Mouse (Mus musculus): ENCODE results near the gene Olfr1089. TPM values are rescaled to one million over a fixed set of nuclear protein-coding genes. Genes with fewer than 3 reads are reported as not detected.

Gene Olfr1089
- not detected in 2 replicates for polyA plus RNA-seq (2014; fragmentation: Nextera tagmentation; extraction: Ambion mirVana)

DNA sequence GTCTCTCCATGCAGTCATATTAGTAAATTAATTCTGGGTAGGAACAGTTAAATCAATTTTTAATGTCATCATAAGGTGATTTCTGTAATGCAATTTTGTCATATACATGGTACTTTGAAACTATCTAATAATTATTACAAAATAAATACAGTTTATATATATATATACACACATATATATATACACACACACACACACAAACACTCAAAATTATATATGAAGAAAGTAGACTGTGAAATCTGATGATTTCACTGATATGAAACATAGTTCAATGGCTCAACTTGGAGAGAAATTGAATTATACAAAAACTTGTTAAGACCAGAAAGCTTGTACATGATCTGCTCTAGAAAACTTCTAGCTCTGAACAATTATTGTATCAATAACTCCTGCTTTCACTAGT is at the start of gene Olfr1089:
TSS of gene Olfr1089 (minus strand) at position 101 of the 400 bp plus-strand sequence.
- no peaks in the 10 kb centered on the region for H3K27me3 ChIP-seq (ENCODE audit: control insufficient read depth, insufficient read depth, low read length)
- no peaks in the 10 kb centered on the region for H3K4me1 ChIP-seq (ENCODE audit: control insufficient read depth, insufficient read depth, low read length)
- ATAC-seq (ENCODE audit: low FRiP score, low TSS enrichment), result no peak
- no peaks in the 10 kb centered on the region for H3K36me3 ChIP-seq (ENCODE audit: control insufficient read depth, insufficient read depth, low read length)
- no peak within 1 kb of the TSS for H3K4me3 ChIP-seq (ENCODE audit: low read length)
- H3K9ac ChIP-seq (ENCODE audit: low read depth, low read length), result no peak within 1 kb of the TSS
- no peaks in the 10 kb centered on the region for H3K9me3 ChIP-seq (ENCODE audit: control insufficient read depth, low read length)
- H3K27ac ChIP-seq (ENCODE audit: low read depth, low read length), result no peak within 1 kb of the TSS
- no peak within 1 kb of the TSS for H3K4me2 ChIP-seq (replicated peaks; ENCODE audit: low read depth, low read length)

GRCm38 (mm10) chr2:86782179-86782578 is 48.7 kb upstream of the Olfr1089 start, which contains the start of gene Olfr1093:
Gene Olfr1093, plus strand, starts transcription at chr2:86782479.
- H3K27ac ChIP-seq (ENCODE audit: low read depth, low read length), result no peak within 1 kb of the TSS
- no peaks in the 10 kb centered on the region for H3K9me3 ChIP-seq (ENCODE audit: control insufficient read depth, low read length)
- no peak within 1 kb of the TSS for H3K4me3 ChIP-seq (ENCODE audit: low read length)
- no peak within 1 kb of the TSS for H3K4me2 ChIP-seq (replicated peaks; ENCODE audit: low read depth, low read length)
- no peak within 1 kb of the TSS for H3K9ac ChIP-seq (ENCODE audit: low read depth, low read length)
- H3K27me3 ChIP-seq (ENCODE audit: control insufficient read depth, insufficient read depth, low read length), result no peaks in the 10 kb centered on the region
- H3K4me1 ChIP-seq (ENCODE audit: control insufficient read depth, insufficient read depth, low read length), result no peaks in the 10 kb centered on the region
- 82% methylated on average over 2 of the region's 2 CpGs for WGBS
- no peak for ATAC-seq (ENCODE audit: low FRiP score, low TSS enrichment)
- H3K36me3 ChIP-seq (ENCODE audit: control insufficient read depth, insufficient read depth, low read length), result no peaks in the 10 kb centered on the region

DNA sequence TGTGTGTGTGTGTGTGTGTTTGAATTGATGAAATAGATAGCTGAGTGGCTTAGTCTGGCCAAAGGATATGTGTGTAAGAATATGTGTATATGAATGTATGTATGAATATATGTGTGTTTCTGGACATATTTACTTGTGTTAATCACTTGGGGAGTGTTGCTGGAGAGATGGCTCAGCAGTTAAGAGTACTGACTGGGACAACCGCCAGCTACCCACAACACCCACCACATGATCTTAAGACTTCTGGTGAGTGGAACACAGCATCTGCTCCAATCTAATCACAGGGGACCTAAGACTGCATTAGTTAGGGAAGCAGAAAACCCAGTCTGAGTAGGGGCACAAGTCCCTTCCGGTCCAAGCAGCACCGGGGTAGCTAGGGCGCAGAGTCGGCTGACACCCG is 27.5 kb upstream of the Olfr1089 start:
- no peaks in the 10 kb centered on the region for H3K27me3 ChIP-seq (ENCODE audit: control insufficient read depth, insufficient read depth, low read length)
- no peak overlapping the region for H3K4me2 ChIP-seq (replicated peaks; ENCODE audit: low read depth, low read length)
- 94% methylated on average over 6 of the region's 6 CpGs for WGBS
- H3K9me3 ChIP-seq (ENCODE audit: control insufficient read depth, low read length), result no peaks in the 10 kb centered on the region
- H3K4me1 ChIP-seq (ENCODE audit: control insufficient read depth, insufficient read depth, low read length), result no peaks in the 10 kb centered on the region
- no peak overlapping the region for H3K9ac ChIP-seq (ENCODE audit: low read depth, low read length)
- ATAC-seq (ENCODE audit: low FRiP score, low TSS enrichment), result no peak
- H3K27ac ChIP-seq (ENCODE audit: low read depth, low read length), result no peak overlapping the region
- H3K36me3 ChIP-seq (ENCODE audit: control insufficient read depth, insufficient read depth, low read length), result no peaks in the 10 kb centered on the region
- H3K4me3 ChIP-seq (ENCODE audit: low read length), result no peak overlapping the region

GRCm38 (mm10) chr2:86758893-86759292 is 25.4 kb upstream of the Olfr1089 start, which contains the start of gene Olfr1090:
Gene Olfr1090, minus strand, starts transcription at chr2:86758993.
- Histone ChIP-seq H3K36me3 (ENCODE audit: control insufficient read depth, insufficient read depth, low read length) (no peaks in the 10 kb centered on the region), H3K9ac (ENCODE audit: low read depth, low read length) (no peak within 1 kb of the TSS), H3K4me3 (ENCODE audit: low read length) (no peak within 1 kb of the TSS), H3K9me3 (ENCODE audit: control insufficient read depth, low read length) (no peaks in the 10 kb centered on the region), H3K27me3 (ENCODE audit: control insufficient read depth, insufficient read depth, low read length) (no peaks in the 10 kb centered on the region), H3K27ac (ENCODE audit: low read depth, low read length) (no peak within 1 kb of the TSS), H3K4me2 (replicated peaks; ENCODE audit: low read depth, low read length) (no peak within 1 kb of the TSS), H3K4me1 (ENCODE audit: control insufficient read depth, insufficient read depth, low read length) (no peaks in the 10 kb centered on the region)
- whole genome bisulfite sequencing, result 92% methylated on average over 1 of the region's 1 CpGs
- no peak for ATAC-seq (ENCODE audit: low FRiP score, low TSS enrichment)

DNA sequence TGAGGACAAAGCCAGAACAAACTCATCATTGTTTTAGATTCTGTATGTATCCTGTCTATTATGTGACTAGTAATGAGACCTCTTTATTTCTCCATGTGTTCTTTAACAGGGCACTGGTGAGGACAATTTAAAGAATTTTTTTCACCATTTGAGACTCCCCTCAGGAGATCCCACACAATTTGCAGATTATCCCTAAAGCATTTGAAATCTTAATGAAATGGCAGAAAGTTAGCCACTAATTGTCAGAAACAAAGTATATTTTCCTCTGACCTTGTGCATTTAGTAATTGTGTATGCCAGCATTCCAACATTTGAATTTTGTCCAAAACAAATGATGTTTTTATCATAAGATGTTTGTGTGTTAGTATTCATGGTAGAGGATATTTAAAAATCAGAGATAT is 35.2 kb downstream of the Olfr1089 start, which contains the start of gene Olfr1087:
TSS of gene Olfr1087 (minus strand) at position 101 of the 400 bp plus-strand sequence.
- Histone ChIP-seq H3K27me3 (ENCODE audit: control insufficient read depth, insufficient read depth, low read length) (no peaks in the 10 kb centered on the region), H3K27ac (ENCODE audit: low read depth, low read length) (no peak within 1 kb of the TSS), H3K4me1 (ENCODE audit: control insufficient read depth, insufficient read depth, low read length) (no peaks in the 10 kb centered on the region), H3K4me2 (replicated peaks; ENCODE audit: low read depth, low read length) (no peak within 1 kb of the TSS), H3K9ac (ENCODE audit: low read depth, low read length) (no peak within 1 kb of the TSS), H3K36me3 (ENCODE audit: control insufficient read depth, insufficient read depth, low read length) (no peaks in the 10 kb centered on the region), H3K4me3 (ENCODE audit: low read length) (no peak within 1 kb of the TSS), H3K9me3 (ENCODE audit: control insufficient read depth, low read length) (no peaks in the 10 kb centered on the region)
- no peak for ATAC-seq (ENCODE audit: low FRiP score, low TSS enrichment)

Other genes with a start within 250 kb of the Olfr1089 start
- gene Olfr228, start 246.3 kb downstream of the Olfr1089 start, polyA plus RNA-seq (2014; fragmentation: Nextera tagmentation; extraction: Ambion mirVana), result not detected in 2 replicates
- not detected in 2 replicates for gene Olfr1076, start 225.2 kb downstream of the Olfr1089 start, polyA plus RNA-seq (2014; fragmentation: Nextera tagmentation; extraction: Ambion mirVana)
- not detected in 2 replicates for gene Olfr1079, start 191.2 kb downstream of the Olfr1089 start, polyA plus RNA-seq (2014; fragmentation: Nextera tagmentation; extraction: Ambion mirVana)
- not detected in 2 replicates for gene Olfr1080, start 175.5 kb downstream of the Olfr1089 start, polyA plus RNA-seq (2014; fragmentation: Nextera tagmentation; extraction: Ambion mirVana)
- gene Olfr1082, start 134.7 kb downstream of the Olfr1089 start, polyA plus RNA-seq (2014; fragmentation: Nextera tagmentation; extraction: Ambion mirVana), result not detected in 2 replicates
- not detected in 2 replicates for gene Olfr1084, start 94.0 kb downstream of the Olfr1089 start, polyA plus RNA-seq (2014; fragmentation: Nextera tagmentation; extraction: Ambion mirVana)
- not detected in 2 replicates for gene Olfr1085, start 71.7 kb downstream of the Olfr1089 start, polyA plus RNA-seq (2014; fragmentation: Nextera tagmentation; extraction: Ambion mirVana)
- not detected in 2 replicates for gene Olfr1086, start 53.6 kb downstream of the Olfr1089 start, polyA plus RNA-seq (2014; fragmentation: Nextera tagmentation; extraction: Ambion mirVana)
- not detected in 2 replicates for gene Olfr1087, start 35.3 kb downstream of the Olfr1089 start, polyA plus RNA-seq (2014; fragmentation: Nextera tagmentation; extraction: Ambion mirVana)
- gene Olfr1090, start 25.3 kb upstream of the Olfr1089 start, polyA plus RNA-seq (2014; fragmentation: Nextera tagmentation; extraction: Ambion mirVana), result not detected in 2 replicates
- not detected in 2 replicates for gene Olfr1093, start 48.8 kb upstream of the Olfr1089 start, polyA plus RNA-seq (2014; fragmentation: Nextera tagmentation; extraction: Ambion mirVana)
- not detected in 2 replicates for gene Olfr141, start 76.3 kb upstream of the Olfr1089 start, polyA plus RNA-seq (2014; fragmentation: Nextera tagmentation; extraction: Ambion mirVana)
- not detected in 2 replicates for gene Olfr1094, start 91.0 kb upstream of the Olfr1089 start, polyA plus RNA-seq (2014; fragmentation: Nextera tagmentation; extraction: Ambion mirVana)
- gene Olfr1095, start 118.0 kb upstream of the Olfr1089 start, polyA plus RNA-seq (2014; fragmentation: Nextera tagmentation; extraction: Ambion mirVana), result not detected in 2 replicates
- gene Gm13723, start 141.1 kb upstream of the Olfr1089 start, polyA plus RNA-seq (2014; fragmentation: Nextera tagmentation; extraction: Ambion mirVana), result not detected in 2 replicates
- not detected in 2 replicates for gene Olfr1097, start 158.5 kb upstream of the Olfr1089 start, polyA plus RNA-seq (2014; fragmentation: Nextera tagmentation; extraction: Ambion mirVana)
- not detected in 2 replicates for gene Olfr1098, start 190.8 kb upstream of the Olfr1089 start, polyA plus RNA-seq (2014; fragmentation: Nextera tagmentation; extraction: Ambion mirVana)
- gene Olfr1099, start 227.0 kb upstream of the Olfr1089 start, polyA plus RNA-seq (2014; fragmentation: Nextera tagmentation; extraction: Ambion mirVana), result not detected in 2 replicates
- not detected in 2 replicates for gene Olfr1100, start 246.3 kb upstream of the Olfr1089 start, polyA plus RNA-seq (2014; fragmentation: Nextera tagmentation; extraction: Ambion mirVana)

Data from kidney, embryonic 14.5 days (tissue).